Mouse (Mus musculus): Measurements from ENCODE around the gene Mgat5.

Mgat5 gene

GRCm38 (mm10) chr1:127500219-127500618, 295.4 kb downstream of the Mgat5 start:
- peak; percentile 60 for DNase-seq (ENCODE audit: low read depth, low spot score)

GRCm38 (mm10) chr1:127500701-127501100, 295.9 kb downstream of the Mgat5 start:
- no peak for DNase-seq (ENCODE audit: low read depth, low spot score)

GRCm38 (mm10) chr1:127507042-127507650, 302.3 kb downstream of the Mgat5 start:
- DNase-seq (ENCODE audit: low read depth, low spot score), result no peak

GRCm38 (mm10) chr1:127508067-127508739, 303.4 kb downstream of the Mgat5 start:
- no peak for DNase-seq (ENCODE audit: low read depth, low spot score)

DNA sequence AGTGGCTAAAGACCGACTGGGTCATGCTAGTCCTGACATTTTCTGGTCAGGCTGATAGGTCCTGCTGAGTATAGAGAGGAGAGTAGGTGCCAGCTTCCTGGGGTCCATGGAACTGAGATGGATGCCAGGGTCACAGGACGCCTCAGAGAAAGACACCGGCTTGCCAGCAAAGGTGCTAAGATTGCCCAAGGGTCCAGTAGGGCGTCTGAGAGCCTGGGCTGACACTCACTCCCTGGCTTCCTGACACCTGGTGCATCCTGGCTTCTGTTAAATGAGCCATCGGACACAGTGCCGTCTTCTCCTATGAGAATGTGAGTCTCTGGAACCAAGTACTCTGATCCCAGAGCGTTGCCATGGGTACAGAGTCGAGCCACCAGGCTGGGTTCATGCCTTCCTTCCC, 304.1 kb downstream of the Mgat5 start:
- DNase-seq (ENCODE audit: low read depth, low spot score), result no peak

DNA sequence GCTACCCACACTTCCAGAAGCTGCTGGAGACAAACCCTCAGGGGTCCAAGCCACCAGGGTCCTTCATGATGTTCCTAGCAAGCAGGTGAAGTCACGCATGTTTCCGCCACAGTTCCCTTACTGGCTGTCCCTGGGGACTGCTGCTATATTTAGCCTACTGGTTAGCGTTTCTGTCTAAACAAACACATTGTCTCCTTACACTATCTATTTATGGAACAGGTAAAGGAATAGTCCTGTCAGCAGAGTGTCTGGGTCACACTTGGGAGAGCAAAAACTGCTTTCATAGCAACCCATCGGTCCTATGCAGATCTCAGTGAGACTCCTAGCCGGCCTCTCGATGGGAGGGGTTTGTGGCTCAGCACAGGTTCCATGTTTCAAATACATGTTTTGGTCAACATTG, 306.5 kb downstream of the Mgat5 start:
- no peak for DNase-seq (ENCODE audit: low read depth, low spot score)

GRCm38 (mm10) chr1:127512709-127513108, 307.9 kb downstream of the Mgat5 start:
- no peak for DNase-seq (ENCODE audit: low read depth, low spot score)

DNA sequence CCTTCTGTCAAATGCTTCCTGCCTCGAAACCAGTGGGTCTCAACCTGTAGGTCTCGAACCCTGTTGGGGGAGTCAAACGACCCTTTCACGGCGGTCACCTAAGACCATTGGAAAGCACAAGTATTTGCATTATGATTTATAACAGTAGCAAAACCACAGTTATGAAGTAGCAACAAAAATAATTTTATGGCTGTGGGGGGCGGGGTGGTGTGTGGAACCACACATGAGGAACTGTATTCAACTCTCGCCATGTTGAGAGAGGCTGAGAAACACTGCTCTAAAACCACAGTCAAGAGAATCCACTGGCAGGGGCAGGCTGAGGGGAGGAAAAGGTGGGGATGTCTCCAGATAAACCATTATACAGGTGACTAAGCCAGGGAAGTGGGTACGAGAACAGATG, 308.3 kb downstream of the Mgat5 start:
- DNase-seq (ENCODE audit: low read depth, low spot score), result no peak

DNA sequence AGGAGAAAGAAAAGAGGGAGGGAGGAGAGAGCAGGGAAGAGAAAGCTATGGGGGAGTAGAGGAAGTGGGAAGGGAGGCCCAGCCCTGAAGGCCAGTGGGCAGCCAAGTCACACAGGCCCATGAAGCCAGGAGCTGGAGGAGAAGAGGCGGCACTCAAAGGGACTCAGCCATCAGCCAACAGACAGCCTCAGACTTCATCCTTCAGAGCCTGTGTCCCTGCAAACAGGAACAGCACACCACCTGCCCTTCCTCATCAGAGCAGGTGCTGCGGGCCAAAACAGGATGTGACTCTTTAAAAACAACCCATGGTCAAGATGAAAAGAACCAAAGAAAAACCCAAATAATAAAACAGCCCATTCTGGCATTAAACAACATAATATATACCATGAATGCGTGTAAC, 308.8 kb downstream of the Mgat5 start:
- no peak for DNase-seq (ENCODE audit: low read depth, low spot score)

GRCm38 (mm10) chr1:127514479-127514878, 309.7 kb downstream of the Mgat5 start:
- DNase-seq (ENCODE audit: low read depth, low spot score), result no peak

GRCm38 (mm10) chr1:127514888-127515287, 310.1 kb downstream of the Mgat5 start:
- DNase-seq (ENCODE audit: low read depth, low spot score), result no peak

- DNase-seq (ENCODE audit: low read depth, low spot score), result no peak
These were observed 318.5 kb downstream of the Mgat5 start for GRCm38 (mm10) chr1:127523364-127523763.

DNA sequence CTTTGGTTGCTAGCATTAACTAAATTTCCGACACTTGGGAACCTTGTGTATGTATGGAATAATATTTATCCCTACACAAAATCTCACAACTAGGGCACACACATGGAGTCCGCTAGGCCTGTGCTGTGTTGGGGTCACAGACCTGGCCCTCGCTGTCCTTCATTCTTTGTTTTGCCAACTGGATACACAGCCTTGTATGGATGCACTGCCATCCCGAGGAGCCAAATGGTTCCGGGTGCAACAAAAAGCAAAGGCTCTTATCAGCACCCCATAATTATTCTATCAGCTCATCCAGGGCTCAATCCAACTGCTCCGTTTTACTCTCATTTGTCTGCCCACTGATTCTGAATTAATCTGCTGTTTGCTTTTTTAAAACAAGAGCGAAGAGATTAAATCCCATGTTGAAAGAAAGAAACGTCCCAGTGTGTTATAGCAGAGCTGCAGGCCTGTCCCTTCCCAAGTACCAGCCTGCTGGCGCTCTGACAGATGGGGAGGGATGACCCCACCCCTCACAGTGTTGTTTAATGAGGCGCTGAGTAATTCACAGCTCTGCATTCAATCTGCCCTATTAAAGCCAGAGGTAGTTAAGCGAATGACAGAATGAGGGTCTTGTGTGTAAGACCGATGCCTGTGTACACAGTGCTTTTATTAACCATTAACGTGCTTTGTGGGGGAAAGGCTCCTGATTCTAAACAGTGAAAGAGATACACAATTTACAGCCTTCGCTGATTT, 326.2 kb downstream of the Mgat5 start:
- peak; percentile 36 for DNase-seq (ENCODE audit: low read depth, low spot score)

DNA sequence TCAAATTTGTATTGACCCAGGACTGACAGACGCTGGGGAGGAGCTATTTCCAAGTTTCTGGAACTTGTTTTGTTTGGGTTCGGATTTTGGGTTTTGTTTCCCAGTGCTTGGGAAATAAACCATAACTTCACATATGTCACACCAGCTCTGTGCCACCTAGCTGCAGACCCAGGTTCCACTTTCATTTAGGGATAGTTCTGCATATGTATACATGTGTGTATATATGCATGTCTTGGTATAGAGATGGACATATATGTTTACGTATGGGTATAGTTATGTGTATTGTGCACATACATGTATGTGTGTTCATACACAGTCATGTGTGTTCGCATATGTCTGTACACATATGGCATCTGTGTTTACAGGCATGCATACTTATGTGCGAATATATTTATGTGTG, 326.9 kb downstream of the Mgat5 start:
- no peak for DNase-seq (ENCODE audit: low read depth, low spot score)

- no peak for DNase-seq (ENCODE audit: low read depth, low spot score)
These were observed 331.6 kb downstream of the Mgat5 start for GRCm38 (mm10) chr1:127536448-127536847.

DNA sequence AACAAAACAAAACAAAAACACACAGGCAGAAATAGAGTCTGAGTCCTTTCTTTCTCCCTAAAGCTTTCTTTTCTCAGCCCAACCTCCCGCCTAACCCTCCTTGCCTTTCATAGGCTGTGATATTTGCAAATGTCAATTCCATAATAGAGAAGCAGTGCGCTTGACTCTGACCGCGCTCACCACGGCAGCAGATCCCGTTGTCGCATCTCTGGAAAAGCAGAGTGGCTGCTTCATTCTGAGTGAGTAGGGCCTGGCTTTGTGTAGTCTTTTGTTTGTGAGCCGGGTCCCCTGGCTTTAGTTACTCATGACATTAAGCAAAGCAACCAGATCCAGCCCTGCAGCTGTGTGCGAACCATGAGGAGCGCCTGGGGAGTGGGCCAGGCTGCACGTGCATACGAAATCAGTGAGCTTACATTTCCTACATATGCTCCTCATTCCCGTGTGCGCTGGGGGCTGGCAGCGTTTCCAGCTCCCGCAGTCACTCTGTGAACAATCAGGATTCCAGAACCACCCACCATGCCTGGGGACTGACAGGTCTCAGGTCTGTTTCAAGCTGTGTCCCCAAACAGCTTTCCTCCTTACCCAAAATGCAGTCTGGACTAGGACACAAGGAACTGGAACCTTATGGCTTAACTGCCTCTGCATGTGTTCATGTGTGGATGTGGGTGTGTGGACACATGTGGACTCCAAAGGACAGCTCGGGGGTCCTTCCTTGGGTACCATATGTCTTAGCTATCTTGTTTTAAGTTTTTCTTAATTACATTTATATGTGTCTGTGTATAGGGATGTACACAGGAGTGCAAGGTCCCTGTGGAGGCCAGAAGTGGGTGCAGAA, 332.6 kb downstream of the Mgat5 start:
- no peak for DNase-seq (ENCODE audit: low read depth, low spot score)

Measured in retina, postnatal 7 days (tissue).